Mouse (Mus musculus): ENCODE results near the gene Phxr2.
"Not testable (repeated sequence)": the region's sequence is repeated elsewhere in the genome, so short reads cannot be mapped to it uniquely, and the experiment has no call there.

Phxr2 gene

DNA sequence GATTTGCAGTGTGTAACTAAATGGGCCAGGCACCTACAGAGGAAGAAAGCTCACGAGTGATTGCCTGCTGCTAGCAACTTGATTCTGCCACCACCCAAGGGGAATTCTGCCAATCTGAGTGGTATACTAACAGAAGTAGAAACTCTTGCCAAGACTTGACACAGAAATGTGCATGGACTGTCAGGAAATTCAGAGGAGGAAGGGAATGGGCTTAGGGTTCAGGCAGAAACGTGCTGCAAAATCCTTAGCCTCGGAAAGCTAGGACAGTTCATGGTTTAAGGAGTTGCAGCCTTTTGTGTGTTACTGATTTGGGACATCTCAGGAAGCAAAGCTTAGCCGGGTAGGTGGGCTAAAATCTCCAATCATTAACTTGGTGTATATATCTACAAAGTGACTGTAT lies at the start of gene Phxr2:
Gene Phxr2, minus strand, starts transcription at position 101 of the 400 bp plus-strand sequence.
- no peak for DNase-seq

DNA sequence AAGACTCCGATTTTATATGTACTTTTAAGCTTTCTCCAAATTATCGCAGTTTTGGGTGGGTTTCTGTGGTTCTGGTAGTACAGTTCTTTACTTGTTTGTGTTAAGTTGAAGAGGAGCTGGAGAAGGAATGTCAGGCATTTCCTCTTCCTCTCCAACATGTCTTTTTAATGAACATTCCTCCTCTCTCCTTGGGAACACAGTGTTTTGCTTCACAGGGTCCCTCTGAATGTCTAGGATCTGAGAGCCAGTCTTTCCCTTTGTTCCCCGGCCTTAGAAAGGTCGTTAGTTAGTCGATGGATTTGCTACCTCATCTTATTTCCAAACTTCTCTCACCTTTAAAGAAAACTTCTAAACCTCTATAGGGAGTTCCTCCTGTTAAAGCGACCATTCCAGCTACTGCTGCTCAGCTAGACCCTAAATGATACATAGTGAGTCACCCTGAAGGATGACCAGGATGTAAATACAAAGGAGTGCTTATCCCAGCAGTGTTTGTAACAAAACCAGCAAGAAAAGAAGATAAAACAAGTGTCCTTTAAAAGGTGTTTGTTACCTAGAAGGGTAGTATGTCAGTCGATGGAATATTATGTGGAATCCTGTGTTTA lies 46.9 kb upstream of the Phxr2 start:
- no peak for DNase-seq

DNA sequence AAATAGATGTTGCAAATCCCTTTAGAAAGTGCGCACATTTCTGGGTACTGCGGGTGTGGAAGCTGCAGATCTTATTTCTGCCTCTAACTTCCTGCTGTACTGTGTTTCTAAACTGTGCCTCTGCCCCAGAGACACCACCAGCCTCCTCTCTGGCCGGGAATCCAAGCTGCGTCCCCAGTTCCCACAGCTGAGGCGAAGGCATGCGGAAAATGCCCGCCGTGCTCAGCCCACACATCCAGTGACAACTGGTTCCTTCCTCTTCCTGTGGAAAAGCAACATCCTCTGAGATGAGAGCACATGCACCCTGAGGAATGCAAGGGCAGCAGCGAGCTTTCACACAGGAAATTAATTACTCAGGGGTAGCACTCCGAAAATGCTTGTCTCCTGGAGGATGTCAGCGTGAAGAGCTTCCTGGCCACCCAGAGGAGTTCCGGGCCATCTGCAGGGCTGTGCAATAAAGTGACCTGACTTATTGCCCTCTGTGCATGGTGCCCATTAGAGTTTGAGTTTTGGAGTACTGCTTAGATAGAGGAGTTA lies 45.9 kb upstream of the Phxr2 start:
- DNase-seq = no peak

DNA sequence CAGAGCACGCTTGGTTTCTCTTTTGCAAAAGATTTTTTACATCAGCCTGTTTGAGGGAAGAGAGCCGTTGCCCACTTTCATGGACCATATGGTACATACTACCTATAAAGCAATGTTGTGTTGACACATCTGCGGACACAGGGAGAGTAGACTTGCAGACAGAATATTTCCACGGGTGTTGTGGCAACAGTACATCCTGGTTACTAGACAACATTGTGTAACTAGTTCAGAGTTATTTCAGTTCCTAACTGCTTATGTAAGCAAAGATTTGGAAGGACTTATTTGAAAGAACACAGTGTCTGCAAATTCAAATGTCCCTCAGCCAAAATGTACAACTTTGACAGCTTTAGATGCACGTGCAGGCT lies 43.6 kb upstream of the Phxr2 start:
- DNase-seq = no peak

DNA sequence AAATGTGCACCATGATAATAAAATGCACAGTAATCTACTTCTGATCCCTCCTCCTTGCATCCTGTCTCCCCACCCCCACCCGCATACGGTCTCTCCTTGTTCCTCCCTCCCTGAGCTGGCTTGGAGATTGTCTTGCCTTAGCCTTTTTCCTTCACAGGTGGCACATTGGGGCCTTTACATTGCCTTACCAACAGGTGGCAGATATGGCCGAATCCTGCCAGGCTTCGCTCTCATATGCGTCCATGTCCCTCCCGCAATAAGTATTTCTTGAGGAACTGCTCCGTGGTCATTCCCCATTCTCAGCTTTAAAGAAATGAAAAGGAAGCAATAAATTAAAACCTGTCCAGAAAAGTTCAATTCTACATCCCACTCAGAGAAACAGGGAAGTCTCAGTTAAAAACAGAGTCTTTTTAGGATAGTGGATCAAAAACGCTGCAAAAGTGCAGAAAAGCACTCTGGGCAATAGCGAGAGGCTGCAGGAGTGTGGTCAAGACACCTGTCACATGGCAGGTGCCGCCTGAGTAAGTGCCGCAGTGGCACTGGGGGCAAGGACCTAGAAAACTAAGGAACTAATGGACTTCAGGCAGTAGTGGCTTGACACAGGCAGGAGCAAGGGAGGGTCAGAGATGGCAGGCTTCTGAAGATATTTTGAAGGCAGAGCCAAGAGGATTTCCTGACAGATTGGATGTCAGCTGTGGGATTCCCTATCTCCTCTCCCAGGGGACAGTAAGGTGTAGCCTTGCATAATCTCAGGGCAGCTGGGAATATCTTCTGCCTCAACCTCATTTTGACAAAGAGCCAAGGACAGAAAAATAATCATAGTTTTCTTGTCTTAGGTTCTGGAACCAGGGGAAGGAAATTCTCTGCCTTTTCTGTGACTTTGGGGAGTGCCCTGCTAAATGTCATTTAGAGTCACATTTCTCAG lies 43.0 kb upstream of the Phxr2 start:
- DNase-seq = peak; percentile 22 to 37

DNA sequence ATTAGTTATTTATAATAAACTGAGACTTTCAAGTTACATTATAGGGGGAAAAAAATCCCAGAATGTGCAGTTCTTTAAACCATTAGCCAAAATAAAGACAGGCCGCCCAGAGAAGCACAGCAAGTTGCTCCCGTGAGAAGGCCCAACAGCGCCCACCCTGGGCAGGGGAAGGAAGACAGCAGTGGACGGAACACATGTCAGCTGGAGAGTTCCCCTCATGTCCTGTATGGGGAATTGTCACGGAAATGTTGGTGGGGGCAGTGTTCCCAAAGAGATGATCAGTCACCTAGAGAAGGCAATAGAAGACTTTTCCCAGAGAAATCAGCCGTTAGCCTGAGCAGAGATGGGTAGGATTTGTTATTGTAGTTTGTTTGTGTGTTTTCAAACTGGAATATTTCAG lies 42.3 kb upstream of the Phxr2 start:
- DNase-seq = no peak

DNA sequence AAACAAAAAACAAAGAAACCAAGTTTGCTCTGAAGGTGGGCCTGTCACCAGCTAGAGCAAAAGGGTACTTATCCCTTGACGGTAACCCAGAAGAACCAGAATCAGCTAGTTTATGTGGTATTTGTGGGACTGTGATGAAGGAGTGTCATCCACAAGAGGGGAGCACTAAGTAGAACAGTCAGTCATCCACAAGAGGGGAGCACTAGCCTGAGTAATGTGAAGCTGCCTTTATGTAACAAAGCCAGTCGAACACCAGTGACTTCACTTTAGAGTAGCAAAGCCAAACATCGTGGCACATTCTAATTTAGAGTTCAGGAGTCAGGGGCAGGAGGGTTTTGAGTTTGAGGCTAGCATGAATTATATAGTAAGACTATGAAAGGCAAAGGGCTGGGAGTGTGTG lies 40.3 kb upstream of the Phxr2 start:
- no peak for DNase-seq

DNA sequence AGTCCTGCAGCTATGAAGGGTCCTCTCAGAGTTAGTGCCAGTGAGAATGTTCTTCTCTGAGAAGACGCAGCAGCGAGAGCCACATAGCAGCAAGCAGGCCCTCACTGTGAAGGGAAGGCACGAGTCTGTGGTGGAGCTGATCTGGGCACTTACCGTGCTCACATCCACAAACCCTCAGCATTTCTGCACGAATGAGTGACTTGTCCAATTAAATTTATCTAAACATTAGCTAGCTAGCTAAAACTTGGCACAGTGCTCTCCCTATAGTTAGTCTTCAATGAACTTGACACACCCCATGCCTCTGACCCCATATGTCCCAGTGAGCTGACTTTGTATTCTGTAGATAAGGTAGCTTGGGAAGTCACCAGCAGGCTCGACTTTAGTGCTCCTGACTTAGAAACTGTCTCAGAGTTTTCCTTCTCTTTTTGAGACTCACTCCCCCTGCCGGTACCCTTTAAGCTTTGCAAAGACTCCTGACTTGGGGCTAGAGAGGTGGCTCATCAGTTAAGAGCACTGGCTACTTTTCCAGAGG lies 39.7 kb upstream of the Phxr2 start:
- no peak for DNase-seq

DNA sequence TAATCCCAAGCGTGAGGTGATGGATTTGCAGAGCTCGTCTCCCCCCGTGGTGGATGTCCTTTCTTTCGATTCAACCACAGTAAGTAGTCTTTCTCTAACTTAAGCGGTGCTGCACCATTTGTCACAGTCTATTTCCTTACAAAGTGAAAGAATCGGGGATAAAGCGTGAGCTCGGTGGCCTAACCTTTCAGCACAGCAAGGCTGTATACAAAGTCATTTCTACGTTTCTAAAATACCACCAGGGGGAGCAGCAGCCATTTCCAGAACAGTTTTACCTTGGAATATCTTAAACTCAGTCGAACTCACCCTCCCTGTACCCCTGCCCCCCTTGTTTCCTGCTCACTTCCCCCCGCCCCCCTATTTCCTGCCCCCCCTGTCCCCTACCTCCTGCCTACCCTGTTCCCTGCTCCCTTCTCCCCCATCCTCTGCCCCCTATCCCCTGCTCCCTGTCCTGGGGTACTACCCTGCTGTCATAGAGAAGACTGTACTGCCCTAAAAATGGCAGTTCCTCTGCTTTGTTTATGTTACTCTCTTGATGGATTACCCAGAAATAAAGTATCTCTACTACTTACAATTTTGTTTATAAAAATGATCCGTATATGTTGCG lies 38.8 kb upstream of the Phxr2 start:
- peak; percentile 26 for DNase-seq

DNA sequence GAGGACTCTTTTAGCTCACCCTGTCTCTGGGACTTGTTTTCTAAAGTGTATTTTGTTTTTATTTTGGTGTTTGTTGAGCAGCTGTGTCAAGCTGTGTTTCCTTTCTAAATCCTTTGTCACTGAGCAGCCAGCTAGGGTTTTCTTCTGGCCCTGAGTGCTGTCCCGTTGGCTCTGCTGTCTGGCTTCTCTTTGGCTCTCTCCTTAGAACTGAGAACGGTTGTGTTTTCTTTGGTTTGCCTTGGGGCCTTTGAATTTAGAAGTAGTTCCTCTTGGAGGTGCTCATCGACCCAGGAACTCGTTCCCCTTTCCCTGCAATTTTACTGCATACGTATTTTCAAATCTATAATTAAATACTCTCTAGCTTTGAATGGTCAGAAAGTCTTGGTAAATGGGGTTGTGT lies 36.9 kb upstream of the Phxr2 start:
- DNase-seq = no peak

DNA sequence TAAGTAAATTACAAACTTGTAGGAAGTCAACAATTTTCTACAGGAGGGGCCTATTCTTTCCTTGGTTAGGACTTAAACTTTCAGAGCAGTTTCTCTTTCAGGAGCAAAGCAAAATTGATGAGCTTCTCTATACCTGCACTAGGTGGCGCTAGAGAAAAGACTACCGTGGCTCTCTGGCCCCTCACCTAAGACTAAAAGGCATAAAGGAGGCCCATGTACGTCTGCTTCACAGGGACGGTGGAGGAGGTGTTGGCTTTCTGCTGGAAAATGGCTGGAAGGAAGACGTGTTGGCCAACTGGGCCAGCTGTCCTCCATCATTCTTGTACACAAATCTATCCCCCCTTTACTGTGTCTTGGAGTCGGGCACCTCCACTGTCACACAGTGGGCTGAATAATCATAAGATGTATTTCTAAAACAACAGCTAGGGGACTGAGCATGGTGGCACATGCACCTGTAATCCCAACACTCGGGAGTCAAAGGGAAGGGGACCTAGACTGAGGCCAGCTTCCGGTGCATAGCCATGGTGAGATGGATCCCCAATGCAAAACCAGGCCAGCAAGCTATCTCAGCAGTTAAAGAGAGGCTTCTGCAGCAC lies 36.0 kb upstream of the Phxr2 start:
- DNase-seq = peak; percentile 32 to 44

DNA sequence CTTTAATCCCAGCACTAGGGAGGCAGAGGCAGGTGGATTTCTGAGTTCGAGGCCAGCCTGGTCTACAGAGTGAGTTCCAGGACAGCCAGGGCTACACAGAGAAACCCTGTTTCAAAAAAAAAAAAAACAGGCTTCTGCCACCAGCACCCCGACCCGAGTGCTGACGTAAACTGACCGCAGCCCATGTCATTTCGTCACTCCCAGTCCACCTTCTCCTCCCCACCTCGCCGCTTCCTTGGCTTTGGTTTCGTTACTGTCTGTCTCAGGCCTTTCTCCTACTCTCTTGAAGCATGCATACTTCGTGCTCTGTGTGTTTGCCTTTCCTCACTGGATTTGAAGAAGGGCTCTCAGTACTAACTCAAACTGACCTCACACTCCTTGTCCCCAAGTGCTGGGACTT lies 31.6 kb upstream of the Phxr2 start:
- not testable (repeated sequence) for DNase-seq

DNA sequence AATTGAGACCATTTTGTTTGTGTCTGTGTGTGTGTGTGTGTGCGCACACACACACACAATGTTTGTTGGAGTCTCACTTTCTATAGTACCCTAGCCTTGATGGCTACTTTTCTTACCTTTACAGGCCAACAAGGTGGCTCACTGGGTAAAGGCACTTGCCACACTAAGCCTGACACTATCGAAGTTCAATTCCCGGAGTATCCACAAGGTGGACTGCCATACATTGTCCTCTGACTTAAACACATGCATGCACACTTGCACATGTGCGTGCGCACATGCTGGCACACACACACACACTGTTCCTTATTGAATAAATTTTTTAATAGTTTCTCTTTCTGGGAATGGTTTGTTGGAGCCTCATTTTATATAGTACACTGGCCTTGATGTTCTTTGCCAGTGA lies 30.7 kb upstream of the Phxr2 start:
- no peak for DNase-seq

DNA sequence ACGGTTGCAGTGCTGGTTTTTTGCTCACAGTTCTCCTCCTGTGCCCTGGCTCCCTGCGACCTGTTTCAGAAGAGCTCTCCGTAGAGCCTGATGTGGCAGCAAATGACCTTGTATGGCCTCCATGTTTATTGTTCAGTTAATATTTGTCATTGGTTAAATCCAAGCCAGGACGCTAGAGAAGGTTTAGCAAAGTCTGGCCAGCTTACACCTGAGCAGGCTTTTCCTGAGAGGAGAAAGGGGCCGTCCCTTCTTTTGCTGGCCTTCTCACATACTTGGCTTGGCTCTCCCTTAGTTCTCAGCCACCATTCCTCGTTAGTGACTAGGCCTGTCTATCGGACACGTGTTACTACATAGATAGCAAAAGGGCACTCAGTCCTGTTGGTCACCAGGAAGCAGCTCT lies 28.5 kb upstream of the Phxr2 start:
- no peak for DNase-seq

DNA sequence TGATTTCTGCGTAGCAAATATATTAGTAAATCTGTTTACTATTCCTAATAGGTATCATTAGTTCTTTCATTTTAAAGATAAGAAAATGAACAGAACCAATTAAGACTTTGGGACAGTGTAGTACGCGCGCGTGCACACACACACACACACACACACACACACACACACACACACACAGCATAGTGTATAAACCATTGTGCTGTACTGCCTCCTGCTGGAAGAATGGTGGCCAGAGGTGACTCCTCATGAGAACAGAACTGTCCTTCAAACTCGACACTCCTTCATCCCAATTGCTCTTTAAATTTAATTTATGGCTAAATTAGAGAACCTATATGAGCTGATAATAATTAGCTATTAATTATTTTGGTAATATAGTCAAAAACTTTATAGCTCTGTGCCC lies 25.9 kb upstream of the Phxr2 start:
- no peak for DNase-seq

DNA sequence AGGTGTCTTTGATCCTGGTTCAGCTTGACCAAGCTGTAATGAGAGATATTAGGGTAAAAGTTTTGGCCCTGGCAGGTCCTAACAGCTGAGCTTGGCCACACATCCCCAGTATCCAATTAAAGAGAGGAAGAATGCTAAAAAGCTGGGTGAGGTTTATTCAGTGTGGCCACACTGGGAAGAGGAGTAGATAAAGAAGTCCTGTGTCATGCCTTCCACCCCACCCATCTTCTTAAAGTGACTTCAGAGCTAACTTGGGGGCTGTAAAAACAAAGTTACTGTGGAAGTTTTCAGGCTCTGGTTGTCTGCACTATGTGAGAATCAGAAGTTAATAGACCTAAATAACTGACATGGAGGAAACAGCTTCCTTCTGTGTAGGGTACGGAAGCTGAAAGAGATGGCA lies 25.5 kb upstream of the Phxr2 start:
- no peak for DNase-seq

DNA sequence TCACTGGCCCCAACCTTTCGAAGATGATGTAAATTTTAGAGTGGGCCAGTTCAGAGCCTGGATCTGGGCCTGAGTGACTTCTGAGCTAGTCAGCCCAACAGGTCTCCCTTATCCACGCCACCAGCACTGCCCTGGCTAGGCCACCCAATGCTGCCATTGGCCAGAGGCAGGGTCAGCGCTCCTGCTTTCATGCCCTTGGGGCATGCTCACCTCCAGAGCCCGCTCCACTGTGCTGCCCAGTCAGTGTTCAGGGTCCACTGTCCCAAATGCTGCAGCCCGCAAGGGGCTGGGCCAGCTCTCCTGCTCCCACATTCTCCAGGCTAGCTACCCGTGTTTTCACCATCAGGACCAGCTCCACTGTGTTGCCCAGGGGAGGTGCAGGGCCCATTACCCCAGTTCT lies 23.9 kb upstream of the Phxr2 start:
- no peak for DNase-seq

DNA sequence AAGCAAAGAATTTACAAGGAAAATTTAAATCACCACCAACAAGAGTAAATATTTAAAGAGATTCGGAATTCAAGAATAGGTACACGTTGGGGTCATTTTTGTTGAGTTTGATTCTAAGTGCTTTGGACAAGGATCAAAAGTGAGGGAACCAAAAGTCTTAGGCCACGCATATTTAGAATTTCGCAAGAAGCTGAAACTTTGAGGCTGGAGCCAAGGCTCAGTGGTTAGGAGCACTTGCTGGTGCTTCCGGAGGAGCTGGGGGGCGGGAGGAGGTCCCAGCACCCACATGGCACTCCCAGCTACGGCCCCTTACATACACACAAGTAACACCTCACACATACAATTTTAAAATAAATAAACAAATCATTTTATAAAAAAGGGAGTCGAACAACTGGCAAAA lies 20.5 kb upstream of the Phxr2 start:
- DNase-seq = no peak

DNA sequence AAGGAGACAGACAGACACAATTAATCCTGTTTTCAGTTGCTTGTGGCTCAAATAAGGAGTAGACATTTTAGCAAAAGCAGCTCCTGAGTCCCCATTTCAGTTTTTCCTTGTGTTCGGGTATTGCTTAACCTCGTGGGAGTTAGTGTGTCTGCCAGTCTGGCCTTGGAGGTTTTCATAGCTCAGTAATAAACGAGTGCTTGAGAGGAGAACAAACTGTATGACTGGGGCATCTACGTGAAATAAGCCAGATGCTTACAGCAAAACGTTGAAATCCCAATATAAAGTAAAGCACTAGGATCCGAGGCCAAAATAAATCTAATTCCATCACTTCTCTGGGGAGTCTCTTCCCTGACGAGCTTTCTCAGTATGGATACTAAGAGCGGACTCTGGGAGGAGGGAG lies 19.5 kb upstream of the Phxr2 start:
- no peak for DNase-seq

DNA sequence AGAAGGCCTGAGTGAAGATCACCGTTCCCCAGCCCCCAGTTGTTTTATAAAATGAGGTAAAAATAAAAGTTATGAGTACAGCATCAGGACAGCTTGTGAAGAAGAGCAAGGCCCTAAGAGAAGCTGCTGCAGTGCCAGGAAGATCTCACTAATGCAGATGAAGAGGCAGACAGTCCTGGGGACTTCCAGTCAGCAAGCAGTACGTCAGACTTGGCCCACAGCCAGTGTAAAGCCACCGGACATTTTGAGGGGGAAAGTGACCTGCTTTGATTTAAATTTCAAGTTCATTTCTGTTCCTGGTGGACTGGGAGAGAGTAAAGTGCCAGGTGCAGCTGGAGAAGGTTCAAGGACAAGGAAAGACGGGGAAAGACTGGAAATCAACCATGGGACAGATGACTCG lies 10.2 kb upstream of the Phxr2 start:
- DNase-seq = no peak

DNA sequence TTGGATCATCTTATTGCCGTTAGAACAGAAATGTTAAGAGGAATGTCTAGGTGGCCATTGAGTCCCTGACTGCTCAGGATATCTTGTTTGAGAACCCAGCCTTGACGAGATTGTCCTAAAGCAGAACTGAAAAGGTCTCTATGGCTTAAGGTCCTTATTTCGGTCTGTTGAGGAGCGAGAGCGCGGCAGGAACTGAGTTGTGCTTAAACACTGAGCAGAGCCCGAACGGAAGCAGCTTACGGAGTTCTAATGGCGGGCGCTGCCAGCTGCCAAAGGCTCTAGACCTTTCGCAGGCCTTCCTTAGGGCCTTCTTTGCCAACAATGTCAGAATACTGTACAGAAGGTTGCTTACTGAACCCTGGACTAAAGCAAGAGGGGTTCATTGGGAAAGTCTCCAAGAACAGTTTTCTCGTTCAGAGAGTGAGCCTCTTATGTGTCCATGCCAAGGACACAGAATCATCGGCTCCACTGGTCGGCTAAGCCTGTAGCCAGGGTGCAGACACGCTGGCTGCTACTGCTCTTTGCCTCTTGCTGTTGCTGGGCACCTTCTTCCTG lies 7.3 kb upstream of the Phxr2 start:
- no peak for DNase-seq

DNA sequence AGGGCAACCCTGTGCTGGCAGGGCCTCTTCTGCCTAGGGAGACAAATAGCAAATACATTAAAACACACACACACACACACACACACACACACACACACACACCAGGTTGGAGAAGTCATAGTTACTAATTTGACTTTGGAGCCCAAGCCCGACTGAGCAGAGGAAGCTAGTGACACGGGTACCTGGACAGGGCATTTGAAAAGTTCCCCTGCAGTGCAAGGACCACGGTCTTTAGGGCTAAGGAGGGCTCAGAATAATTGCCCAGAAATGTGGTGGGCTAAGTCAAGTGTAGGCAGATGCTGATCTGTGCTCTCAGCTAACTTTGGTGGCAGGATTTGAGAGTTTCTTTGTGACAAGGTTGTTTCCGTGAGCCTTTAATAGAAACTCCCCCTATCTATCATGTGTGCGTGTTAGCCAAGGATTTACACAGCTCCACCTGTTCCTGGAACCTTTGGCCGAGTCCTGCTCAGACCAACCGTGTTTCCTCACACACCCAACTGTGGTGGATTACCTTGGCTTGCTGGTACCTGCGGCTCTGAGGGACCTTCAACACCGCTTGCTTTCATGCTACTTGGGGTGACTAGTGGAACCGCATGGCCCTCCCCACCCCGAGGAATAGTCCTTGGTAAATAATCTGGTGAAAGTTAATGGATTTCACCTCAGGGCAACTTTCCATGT lies 6.6 kb upstream of the Phxr2 start:
- no peak for DNase-seq
